Mouse (Mus musculus) megakaryocyte, adult 5-6 weeks (primary cell): ENCODE measurements around the gene Ube2f. TPM values are rescaled to one million over a fixed set of nuclear protein-coding genes. Genes with fewer than 3 reads are reported as not detected.

Experiments
- ATAC-seq: 2 replicates; pipeline ENCODE4 v1.8.0; 2016; ENCODE audit warnings: mild to moderate bottlenecking, inconsistent platforms; ENCODE audit not compliant: poor library complexity, severe bottlenecking
- total RNA-seq, 2 experiments: library from RNA; stranded (forward) in 1 of 2; stranded (reverse) in 1 of 2; fragments of 153-499, 151-499 nt in 1 of 2; fragments of 221-1000, 200-1000 nt in 1 of 2; gene quantifications; 2 replicates each; pipeline versions ENCODE4 v1.2.3 to v1.2.4; 2015 to 2017

The Ube2f gene
- total RNA-seq, 2 experiments from 2014 or later: 59.1 to 117 TPM

- ATAC-seq: peak; percentile 83
Measured at GRCm38 (mm10) chr1:91235395-91235794, 14.7 kb upstream of the Ube2f start.

- ATAC-seq: no peak
Measured at GRCm38 (mm10) chr1:91237676-91238075, 12.4 kb upstream of the Ube2f start.

GRCm38 (mm10) chr1:91239112-91239511 lies 11.0 kb upstream of the Ube2f start:
- peak; percentile 93 for ATAC-seq

- no peak for ATAC-seq
Measured at GRCm38 (mm10) chr1:91239800-91240199, 10.3 kb upstream of the Ube2f start.

DNA sequence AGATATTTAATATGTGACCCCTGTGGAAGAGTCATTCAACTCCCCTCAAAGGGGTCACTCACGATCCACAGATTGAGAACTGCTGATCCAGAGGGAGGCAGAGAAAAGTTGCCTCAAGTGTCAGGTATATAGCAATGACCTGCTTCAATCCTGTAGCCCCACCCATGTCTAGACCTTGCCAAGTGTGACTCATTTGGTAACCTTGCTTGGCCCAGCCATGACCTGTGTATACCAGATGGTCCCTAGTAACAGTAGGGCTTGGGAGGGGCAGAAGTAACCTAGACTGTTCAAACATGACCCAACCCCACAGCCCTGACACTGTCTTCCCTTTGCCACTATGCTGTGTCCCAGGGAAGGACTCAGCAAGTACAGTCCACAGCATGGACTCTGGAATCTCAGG lies 9.4 kb upstream of the Ube2f start:
- no peak for ATAC-seq

DNA sequence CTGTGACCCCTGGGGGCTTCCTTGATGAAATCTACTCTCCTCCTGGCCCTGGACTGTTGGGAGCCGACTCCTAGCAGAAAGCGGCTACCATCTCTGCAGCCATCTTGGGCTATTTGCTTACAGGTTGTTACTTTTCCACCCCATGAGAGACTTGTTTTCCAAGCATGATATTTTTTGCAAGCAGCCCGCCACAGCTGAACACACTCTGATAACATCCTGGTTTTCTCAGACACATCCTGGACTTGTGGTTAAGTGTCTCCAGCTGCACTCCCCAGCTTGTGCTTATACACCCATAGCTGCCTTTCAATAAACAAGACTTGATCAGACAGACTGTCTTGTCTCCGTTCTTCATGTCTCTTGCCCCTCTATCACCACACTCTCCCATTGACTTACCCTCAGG lies 8.9 kb upstream of the Ube2f start:
- ATAC-seq: no peak

DNA sequence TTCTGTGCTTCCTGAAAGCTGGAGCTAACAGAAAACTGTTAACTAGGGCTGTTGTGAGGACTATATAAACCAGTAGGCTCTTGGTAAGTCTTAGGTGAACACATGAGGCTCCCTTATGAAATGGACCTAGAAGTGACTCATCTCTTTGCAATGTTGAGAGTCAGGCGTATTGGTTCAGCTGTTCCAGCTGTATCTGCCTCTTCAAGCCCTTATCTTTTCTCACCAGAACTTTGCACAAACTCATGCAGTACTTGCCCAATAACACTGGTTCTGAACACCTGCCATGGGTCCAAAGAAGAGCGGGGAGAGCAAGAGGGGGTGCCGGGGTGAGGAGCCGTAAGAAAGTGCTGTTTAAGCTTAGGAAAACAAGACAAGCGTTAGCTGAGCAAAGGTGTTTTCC lies 1.9 kb upstream of the Ube2f start:
- ATAC-seq: no peak

- ATAC-seq: no peak
Measured at GRCm38 (mm10) chr1:91248970-91249369, 1.1 kb upstream of the Ube2f start.

GRCm38 (mm10) chr1:91250415-91251147 lies 477 bp downstream of the Ube2f start:
- no peak for ATAC-seq

DNA sequence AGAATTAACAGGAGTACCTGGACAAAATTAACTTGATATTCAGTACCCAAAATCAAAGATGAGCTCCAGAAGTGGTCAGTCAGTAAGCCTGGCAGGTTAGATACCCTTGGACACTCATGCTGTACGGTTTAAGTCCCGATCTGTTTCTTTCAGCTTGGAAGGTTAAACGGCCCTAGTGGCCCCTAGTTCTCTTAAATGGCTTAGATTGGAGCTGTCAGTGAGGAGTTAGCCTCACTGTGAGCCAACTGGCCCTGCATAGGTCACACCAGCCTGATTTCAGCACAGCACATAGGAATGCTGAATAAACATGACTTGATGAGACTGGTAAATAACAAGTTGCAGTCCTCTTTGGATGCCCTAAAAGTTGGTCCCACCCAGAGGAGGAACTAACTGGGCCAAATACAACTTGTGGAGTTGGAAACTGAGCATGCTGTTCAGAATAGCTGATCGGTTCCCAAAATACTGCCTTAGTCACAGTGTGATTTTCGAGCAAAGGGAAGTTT lies 1.1 kb downstream of the Ube2f start:
- peak; percentile 25 for ATAC-seq

DNA sequence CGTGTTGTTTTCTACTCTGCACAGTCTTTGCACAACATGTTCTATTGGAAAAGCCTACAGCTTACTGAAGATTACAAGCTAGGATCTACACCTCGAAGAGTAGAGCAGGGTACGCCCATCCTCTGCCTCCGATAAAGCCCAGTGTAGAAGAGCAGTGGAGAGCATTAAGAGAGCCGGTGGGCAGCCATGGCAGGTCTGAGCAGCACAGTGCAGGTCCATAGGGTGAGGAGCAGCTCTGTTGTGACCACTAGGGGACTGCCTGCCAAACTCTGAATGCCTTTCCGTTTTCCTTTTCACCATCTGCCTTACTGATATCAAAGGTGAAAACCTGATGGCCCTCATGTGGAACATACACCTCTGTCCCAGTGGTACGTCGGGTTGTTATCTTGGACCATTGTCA lies 1.8 kb downstream of the Ube2f start:
- ATAC-seq: peak; percentile 41

DNA sequence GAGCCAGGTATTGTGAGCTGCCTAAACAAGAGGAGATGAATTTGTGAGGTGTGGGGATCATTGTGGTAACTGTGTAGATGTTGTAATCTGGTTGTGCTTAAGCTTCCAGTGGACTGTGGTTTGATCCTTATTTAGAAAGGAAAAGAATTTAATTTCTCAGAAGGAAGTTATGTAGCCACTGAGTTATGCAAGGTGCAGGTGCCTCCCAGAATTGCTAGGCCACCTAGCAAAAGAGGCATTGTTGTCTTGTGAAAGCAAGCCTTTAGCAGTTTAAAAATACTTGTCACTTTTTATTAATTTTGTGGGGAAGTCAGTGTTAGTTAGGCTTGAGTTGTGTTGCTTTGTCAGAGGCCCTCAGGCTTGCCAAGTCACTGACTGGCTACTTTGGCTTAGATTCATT lies 7.8 kb downstream of the Ube2f start:
- peak; percentile 78 for ATAC-seq

DNA sequence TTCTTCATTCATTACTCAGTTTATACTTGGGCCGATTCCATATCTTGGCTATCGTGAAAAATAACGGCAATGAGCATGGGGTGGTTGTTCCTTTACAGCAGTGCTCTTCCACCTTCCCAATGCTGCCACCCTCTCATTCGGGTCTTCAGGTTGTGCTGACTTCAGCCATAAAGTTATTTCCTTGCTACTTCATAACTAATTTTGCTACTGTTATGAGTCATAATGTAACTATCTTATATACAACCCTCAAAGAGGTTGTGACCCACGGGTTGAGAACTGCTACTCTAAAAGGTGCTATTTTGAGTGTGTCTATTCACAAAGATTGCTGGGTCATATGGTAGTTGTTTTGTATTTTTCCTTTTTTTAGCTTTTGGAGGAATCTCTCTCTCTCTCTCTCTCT lies 9.7 kb downstream of the Ube2f start:
- no peak for ATAC-seq

DNA sequence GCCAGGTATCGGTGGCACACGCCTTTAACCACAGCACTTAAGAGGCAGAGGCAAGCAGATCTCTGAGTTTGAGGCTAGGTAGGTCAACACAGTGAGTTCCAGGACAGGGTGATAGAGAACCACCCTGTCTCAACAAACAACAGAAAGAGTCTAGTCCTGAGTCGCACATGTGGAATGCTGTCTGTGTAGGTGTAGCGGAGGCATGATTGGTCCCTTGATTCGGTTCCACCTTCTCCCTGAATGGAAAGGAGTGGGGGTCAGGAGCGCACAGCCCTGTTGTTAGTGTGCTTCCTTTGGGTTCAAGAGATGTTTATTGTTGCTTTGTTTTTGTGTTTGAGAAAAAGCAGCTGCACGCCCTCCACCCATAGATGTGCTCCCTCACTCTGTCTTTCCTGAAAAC lies 12.4 kb downstream of the Ube2f start:
- no peak for ATAC-seq

DNA sequence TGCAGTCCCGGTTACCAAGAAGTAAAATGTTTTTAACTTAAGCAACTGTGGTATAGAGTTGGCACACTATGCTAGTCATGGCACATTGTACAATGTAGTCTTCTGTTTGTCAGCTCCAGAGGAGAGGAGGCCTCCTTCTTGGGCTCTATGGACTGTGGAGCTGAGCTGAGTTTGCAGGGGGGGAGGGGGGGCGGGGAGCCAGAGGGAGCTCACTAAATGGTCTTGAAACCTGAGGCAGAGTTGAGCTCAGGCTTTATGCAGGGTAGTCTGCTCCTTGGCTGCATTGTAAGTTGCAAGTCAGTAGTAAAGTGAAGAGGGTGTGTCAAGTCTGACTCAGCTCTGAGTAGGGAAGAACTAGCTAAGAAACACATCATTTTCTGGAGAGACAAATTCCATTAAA lies 22.2 kb downstream of the Ube2f start:
- no peak for ATAC-seq

DNA sequence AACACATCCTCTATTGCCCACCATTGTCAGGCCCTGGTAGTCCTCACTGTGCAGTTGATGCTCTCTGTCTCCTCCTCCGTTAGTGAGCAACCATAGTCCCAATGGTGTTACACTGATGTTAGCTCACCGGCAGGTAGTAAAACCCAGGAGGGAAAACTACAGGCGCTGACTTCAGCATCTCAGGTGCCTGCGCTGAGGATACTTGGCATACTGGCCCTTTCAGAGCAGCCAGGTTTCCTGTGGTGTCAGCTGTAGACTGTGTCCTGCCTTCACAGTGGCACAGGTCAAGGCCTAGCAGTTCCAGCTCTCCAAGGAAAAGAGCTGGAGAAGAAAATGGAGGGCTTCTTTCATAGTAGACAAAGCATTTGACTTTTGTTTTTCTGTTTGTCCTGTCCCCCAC lies 26.5 kb downstream of the Ube2f start:
- no peak for ATAC-seq

- no peak for ATAC-seq
Measured at GRCm38 (mm10) chr1:91277480-91277879, 27.4 kb downstream of the Ube2f start.

GRCm38 (mm10) chr1:91278410-91279119 lies 28.5 kb downstream of the Ube2f start:
- ATAC-seq: no peak

GRCm38 (mm10) chr1:91279126-91279525 lies 29.0 kb downstream of the Ube2f start:
- no peak for ATAC-seq

DNA sequence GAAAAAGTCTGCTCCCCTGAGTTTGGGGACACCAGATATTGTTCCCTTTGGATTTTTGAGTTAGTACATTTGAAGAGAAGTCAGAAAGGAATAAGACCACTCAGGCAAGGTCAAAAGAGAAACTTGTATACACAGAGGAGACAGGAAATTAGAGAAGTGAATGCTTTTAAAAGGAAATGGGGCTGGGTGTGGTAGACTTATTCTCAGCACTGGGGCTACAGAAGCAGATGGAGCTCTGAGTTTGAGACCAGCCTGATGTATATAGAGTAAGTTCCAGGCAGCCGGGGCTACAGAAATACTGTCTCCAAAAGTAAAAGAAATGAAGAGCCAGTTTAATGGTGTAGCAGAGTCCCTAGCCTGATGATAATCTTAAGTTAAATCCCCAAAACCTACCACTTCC lies 32.5 kb downstream of the Ube2f start:
- ATAC-seq: peak; percentile 62

- no peak for ATAC-seq
Measured at GRCm38 (mm10) chr1:91289375-91289774, 39.3 kb downstream of the Ube2f start.

- ATAC-seq: no peak
Measured at GRCm38 (mm10) chr1:91292101-91292825, 42.2 kb downstream of the Ube2f start.
